Mouse (Mus musculus): ENCODE data around the gene Olfr1102. TPM values are rescaled to one million over a fixed set of nuclear protein-coding genes. Genes with fewer than 3 reads are reported as not detected.

Gene Olfr1102
- not detected in 2 replicates for polyA plus RNA-seq (2016; fragmentation: Nextera tagmentation; extraction: Ambion mirVana)

DNA sequence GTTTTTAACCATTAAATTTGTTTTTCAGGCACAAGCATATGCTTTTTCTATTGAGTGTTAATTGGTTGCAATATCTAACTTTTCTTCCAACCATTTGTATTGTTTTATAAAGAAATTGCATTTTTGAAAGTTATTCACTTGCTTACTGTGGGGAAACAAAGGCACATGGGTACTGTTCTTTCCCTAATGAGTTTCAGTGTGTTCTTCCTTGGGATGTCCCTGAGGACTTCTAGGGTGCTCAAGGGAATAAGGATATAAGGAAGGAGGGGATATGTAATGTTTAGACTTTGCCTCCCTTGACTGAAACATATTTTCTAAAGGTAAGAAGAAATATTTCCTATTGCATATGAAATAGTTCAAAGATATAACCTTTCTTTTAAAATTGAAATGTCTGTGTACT lies at the start of gene Olfr1102:
Olfr1102 (plus strand) TSS at position 301 of the 400 bp plus-strand sequence.
- no peaks in the 10 kb centered on the region for H3K4me1 ChIP-seq (replicated peaks)
- no peak within 1 kb of the TSS for H3K9ac ChIP-seq
- H3K27ac ChIP-seq (ENCODE audit: poor library complexity, severe bottlenecking), result no peak within 1 kb of the TSS
- no peak within 1 kb of the TSS for H3K4me3 ChIP-seq
- H3K36me3 ChIP-seq, result no peaks in the 10 kb centered on the region
- no peaks in the 10 kb centered on the region for H3K27me3 ChIP-seq (replicated peaks)
- ATAC-seq (ENCODE audit: insufficient number of reproducible peaks, low FRiP score), result no peak
- H3K9me3 ChIP-seq (replicated peaks), result no peaks in the 10 kb centered on the region; the same call in 1 of the 2 replicates
- H3K4me2 ChIP-seq, result no peak within 1 kb of the TSS

DNA sequence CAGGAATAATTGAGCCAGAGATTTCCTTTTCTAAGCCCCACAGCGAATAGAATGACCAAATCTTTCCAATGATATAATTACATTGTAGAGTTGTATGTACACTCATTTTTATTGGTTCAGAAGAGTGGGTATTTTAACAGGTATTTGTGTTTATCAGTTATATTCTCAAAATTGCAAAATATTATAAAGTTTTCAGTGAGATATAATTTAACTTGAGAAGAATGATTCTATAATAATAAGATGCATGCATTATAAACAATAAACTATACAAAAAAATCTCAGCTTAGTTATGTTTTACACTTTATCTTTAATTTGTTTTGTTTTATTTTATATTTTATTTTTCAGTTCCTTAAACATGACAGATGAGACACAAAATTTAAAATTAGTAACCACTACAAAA lies 37.6 kb upstream of the Olfr1102 start, which contains the start of gene Olfr1099:
Olfr1099 (minus strand) TSS at position 101 of the 400 bp plus-strand sequence.
- H3K4me3 ChIP-seq, result no peak within 1 kb of the TSS
- no peak within 1 kb of the TSS for H3K4me2 ChIP-seq
- H3K9ac ChIP-seq, result no peak within 1 kb of the TSS
- 75% methylated on average over 1 of the region's 1 CpGs for WGBS
- H3K27me3 ChIP-seq (replicated peaks), result no peaks in the 10 kb centered on the region
- ATAC-seq (ENCODE audit: insufficient number of reproducible peaks, low FRiP score), result no peak
- no peaks in the 10 kb centered on the region for H3K36me3 ChIP-seq
- no peaks in the 10 kb centered on the region for H3K4me1 ChIP-seq (replicated peaks)
- no peaks in the 10 kb centered on the region for H3K9me3 ChIP-seq (replicated peaks)
- H3K27ac ChIP-seq (ENCODE audit: poor library complexity, severe bottlenecking), result no peak within 1 kb of the TSS

DNA sequence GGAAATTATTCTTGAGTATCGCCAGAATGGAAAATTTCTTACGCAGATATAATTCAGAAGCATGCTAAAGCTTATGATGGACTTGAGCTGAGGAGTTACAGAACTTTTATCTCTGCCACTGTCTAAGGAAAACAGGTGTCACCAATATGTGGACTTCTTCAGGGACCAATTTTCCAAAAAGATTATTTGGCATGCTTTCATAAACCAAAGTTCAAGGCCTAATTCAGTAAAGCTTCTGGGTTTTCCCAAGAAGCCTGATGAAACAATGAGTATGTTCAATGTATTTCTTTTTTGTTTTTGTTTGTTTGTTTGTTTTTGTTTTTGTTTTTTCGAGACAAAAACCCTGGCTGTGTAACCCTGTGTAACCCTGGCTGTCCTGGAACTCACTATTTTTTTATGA lies 18.3 kb upstream of the Olfr1102 start, which contains the start of gene Olfr1100:
Olfr1100 (minus strand) TSS at position 101 of the 400 bp plus-strand sequence.
- H3K9ac ChIP-seq, result no peak within 1 kb of the TSS
- H3K27ac ChIP-seq (ENCODE audit: poor library complexity, severe bottlenecking), result no peak within 1 kb of the TSS
- H3K4me1 ChIP-seq (replicated peaks), result no peaks in the 10 kb centered on the region
- no peaks in the 10 kb centered on the region for H3K27me3 ChIP-seq (replicated peaks)
- H3K9me3 ChIP-seq (replicated peaks), result no peaks in the 10 kb centered on the region
- H3K36me3 ChIP-seq, result no peaks in the 10 kb centered on the region
- H3K4me3 ChIP-seq, result no peak within 1 kb of the TSS
- H3K4me2 ChIP-seq, result no peak within 1 kb of the TSS
- no peak for ATAC-seq (ENCODE audit: insufficient number of reproducible peaks, low FRiP score)
- 58% methylated on average over 3 of the region's 3 CpGs for WGBS

DNA sequence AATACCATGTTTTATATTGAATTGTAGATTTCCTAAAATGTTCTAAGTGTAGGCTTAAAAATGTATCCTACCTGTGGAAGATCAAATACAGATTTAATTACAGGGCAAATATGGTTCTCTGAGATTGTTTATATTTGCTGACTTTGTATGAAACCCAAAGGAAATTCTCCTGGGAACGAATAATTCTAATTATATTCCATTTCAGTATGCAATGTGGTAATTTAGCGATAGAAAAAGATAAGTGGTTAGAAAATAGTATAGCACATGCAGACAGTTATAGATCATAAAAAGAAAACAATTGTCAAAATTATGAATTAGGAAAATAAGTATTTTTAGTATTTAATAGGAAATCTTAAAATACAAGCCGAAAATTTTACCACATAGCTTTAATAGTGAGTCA lies 7.1 kb upstream of the Olfr1102 start, which contains the start of gene Olfr1101:
Olfr1101 (minus strand) TSS at position 101 of the 400 bp plus-strand sequence.
- H3K4me1 ChIP-seq (replicated peaks), result no peaks in the 10 kb centered on the region
- H3K9me3 ChIP-seq (replicated peaks), result no peaks in the 10 kb centered on the region; the same call in 1 of the 2 replicates
- H3K27ac ChIP-seq (ENCODE audit: poor library complexity, severe bottlenecking), result no peak within 1 kb of the TSS
- no peak for ATAC-seq (ENCODE audit: insufficient number of reproducible peaks, low FRiP score)
- no peaks in the 10 kb centered on the region for H3K36me3 ChIP-seq
- WGBS, result 75% methylated on average over 3 of the region's 3 CpGs
- no peak within 1 kb of the TSS for H3K4me3 ChIP-seq
- no peaks in the 10 kb centered on the region for H3K27me3 ChIP-seq (replicated peaks)
- H3K9ac ChIP-seq, result no peak within 1 kb of the TSS
- no peak within 1 kb of the TSS for H3K4me2 ChIP-seq

DNA sequence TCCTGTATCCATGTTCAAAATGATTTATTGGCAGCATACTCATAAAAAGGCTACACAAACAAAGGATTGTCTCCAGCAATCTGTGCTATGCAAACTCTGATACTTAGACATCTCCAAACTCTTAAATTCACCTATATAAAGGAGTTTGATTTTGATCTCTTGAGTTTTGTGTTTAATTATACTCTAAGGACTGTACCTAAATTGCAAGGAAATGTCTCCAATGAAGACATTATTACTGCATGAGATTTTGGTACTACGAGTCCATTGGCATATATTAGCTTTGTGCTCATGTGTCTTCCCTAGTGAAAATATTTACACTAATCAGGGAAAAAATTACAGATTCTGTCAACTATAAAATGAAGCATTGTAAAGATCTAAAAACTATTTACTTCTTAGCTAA lies 28.8 kb downstream of the Olfr1102 start, which contains the start of gene Olfr1104:
Olfr1104 (minus strand) TSS at position 101 of the 400 bp plus-strand sequence.
- H3K27ac ChIP-seq (ENCODE audit: poor library complexity, severe bottlenecking), result no peak within 1 kb of the TSS
- WGBS, result 82% methylated on average over 1 of the region's 1 CpGs

DNA sequence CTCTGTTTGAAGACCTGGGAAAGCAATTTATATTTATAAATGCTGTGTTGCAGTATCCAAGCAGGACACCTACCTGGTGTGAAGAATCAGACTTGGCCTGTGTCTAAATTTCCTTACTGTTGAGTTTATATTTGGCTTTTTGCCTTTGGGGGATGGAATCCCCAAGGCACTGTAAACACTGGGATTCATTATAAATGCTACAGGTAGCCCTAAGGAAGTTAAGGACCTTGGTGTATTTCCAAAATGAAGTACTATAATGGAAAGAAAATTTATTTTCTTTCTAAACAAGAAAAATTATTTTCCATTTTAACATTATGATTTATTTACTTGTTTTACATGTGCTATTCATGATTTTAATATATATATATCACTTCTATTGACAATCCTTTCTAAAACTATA lies 38.2 kb downstream of the Olfr1102 start, which contains the start of gene Olfr1105:
Olfr1105 (minus strand) TSS at position 101 of the 400 bp plus-strand sequence.
- Histone ChIP-seq H3K9ac (no peak within 1 kb of the TSS), H3K36me3 (no peaks in the 10 kb centered on the region), H3K4me2 (no peak within 1 kb of the TSS), H3K9me3 (replicated peaks) (no peaks in the 10 kb centered on the region), H3K27me3 (replicated peaks) (no peaks in the 10 kb centered on the region), H3K4me1 (replicated peaks) (no peaks in the 10 kb centered on the region), H3K27ac (ENCODE audit: poor library complexity, severe bottlenecking) (no peak within 1 kb of the TSS), H3K4me3 (no peak within 1 kb of the TSS)
- no peak for ATAC-seq (ENCODE audit: insufficient number of reproducible peaks, low FRiP score)

More for the DNA sequence above, 28.8 kb downstream of the Olfr1102 start, which contains the start of gene Olfr1104:
- H3K27me3 ChIP-seq (replicated peaks), result no peaks in the 10 kb centered on the region
- H3K4me3 ChIP-seq, result no peak within 1 kb of the TSS
- no peak for ATAC-seq (ENCODE audit: insufficient number of reproducible peaks, low FRiP score)
- H3K9ac ChIP-seq, result no peak within 1 kb of the TSS
- H3K9me3 ChIP-seq (replicated peaks), result no peaks in the 10 kb centered on the region
- H3K36me3 ChIP-seq, result no peaks in the 10 kb centered on the region
- no peak within 1 kb of the TSS for H3K4me2 ChIP-seq
- no peaks in the 10 kb centered on the region for H3K4me1 ChIP-seq (replicated peaks)

DNA sequence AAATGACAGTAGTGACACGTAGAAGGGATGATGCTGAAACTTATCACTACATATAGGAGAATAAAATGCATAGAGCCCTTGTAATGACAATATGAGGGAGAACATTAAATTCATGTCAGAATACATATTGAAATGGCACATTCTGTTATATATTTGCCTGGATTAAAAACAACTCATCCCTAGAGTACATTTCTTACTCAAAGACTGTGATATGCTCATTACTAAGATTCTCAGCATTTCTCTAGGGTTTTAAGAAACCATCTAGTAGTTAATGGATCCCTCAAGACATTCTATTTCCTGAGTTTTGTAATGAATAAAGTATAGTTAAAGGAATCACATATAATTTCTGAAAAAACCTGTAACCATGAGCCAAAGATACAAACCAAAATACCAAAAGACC lies 54.0 kb downstream of the Olfr1102 start, which contains the start of gene Olfr1106:
Olfr1106 (minus strand) TSS at position 101 of the 400 bp plus-strand sequence.
- Histone ChIP-seq H3K4me2 (no peak within 1 kb of the TSS), H3K27me3 (replicated peaks) (no peaks in the 10 kb centered on the region), H3K9ac (no peak within 1 kb of the TSS), H3K4me3 (no peak within 1 kb of the TSS), H3K4me1 (replicated peaks) (no peaks in the 10 kb centered on the region), H3K36me3 (no peaks in the 10 kb centered on the region), H3K27ac (ENCODE audit: poor library complexity, severe bottlenecking) (no peak within 1 kb of the TSS), H3K9me3 (replicated peaks) (no peaks in the 10 kb centered on the region)
- WGBS, result 60% methylated on average over 1 of the region's 1 CpGs
- ATAC-seq (ENCODE audit: insufficient number of reproducible peaks, low FRiP score), result no peak

Other genes starting within 250 kb of the Olfr1102 start
- not detected in 2 replicates for gene Olfr1090, start 239.4 kb upstream of the Olfr1102 start, polyA plus RNA-seq (2016; fragmentation: Nextera tagmentation; extraction: Ambion mirVana)
- not detected in 2 replicates for gene Olfr1093, start 215.9 kb upstream of the Olfr1102 start, polyA plus RNA-seq (2016; fragmentation: Nextera tagmentation; extraction: Ambion mirVana)
- gene Olfr141, start 188.4 kb upstream of the Olfr1102 start, polyA plus RNA-seq (2016; fragmentation: Nextera tagmentation; extraction: Ambion mirVana), result not detected in 2 replicates
- gene Olfr1094, start 173.7 kb upstream of the Olfr1102 start, polyA plus RNA-seq (2016; fragmentation: Nextera tagmentation; extraction: Ambion mirVana), result not detected in 2 replicates
- gene Olfr1095, start 146.7 kb upstream of the Olfr1102 start, polyA plus RNA-seq (2016; fragmentation: Nextera tagmentation; extraction: Ambion mirVana), result not detected in 2 replicates
- gene Gm13723, start 123.6 kb upstream of the Olfr1102 start, polyA plus RNA-seq (2016; fragmentation: Nextera tagmentation; extraction: Ambion mirVana), result not detected in 2 replicates
- not detected in 2 replicates for gene Olfr1097, start 106.2 kb upstream of the Olfr1102 start, polyA plus RNA-seq (2016; fragmentation: Nextera tagmentation; extraction: Ambion mirVana)
- gene Olfr1098, start 73.9 kb upstream of the Olfr1102 start, polyA plus RNA-seq (2016; fragmentation: Nextera tagmentation; extraction: Ambion mirVana), result not detected in 2 replicates
- gene Olfr1099, start 37.7 kb upstream of the Olfr1102 start, polyA plus RNA-seq (2016; fragmentation: Nextera tagmentation; extraction: Ambion mirVana), result not detected in 2 replicates
- not detected in 2 replicates for gene Olfr1100, start 18.4 kb upstream of the Olfr1102 start, polyA plus RNA-seq (2016; fragmentation: Nextera tagmentation; extraction: Ambion mirVana)
- not detected in 2 replicates for gene Olfr1101, start 7.2 kb upstream of the Olfr1102 start, polyA plus RNA-seq (2016; fragmentation: Nextera tagmentation; extraction: Ambion mirVana)
- gene Olfr1104, start 28.7 kb downstream of the Olfr1102 start, polyA plus RNA-seq (2016; fragmentation: Nextera tagmentation; extraction: Ambion mirVana), result not detected in 2 replicates
- not detected in 2 replicates for gene Olfr1105, start 38.1 kb downstream of the Olfr1102 start, polyA plus RNA-seq (2016; fragmentation: Nextera tagmentation; extraction: Ambion mirVana)
- not detected in 2 replicates for gene Olfr1106, start 53.9 kb downstream of the Olfr1102 start, polyA plus RNA-seq (2016; fragmentation: Nextera tagmentation; extraction: Ambion mirVana)
- not detected in 2 replicates for gene Olfr1107, start 77.4 kb downstream of the Olfr1102 start, polyA plus RNA-seq (2016; fragmentation: Nextera tagmentation; extraction: Ambion mirVana)
- not detected in 2 replicates for gene Olfr1109, start 97.6 kb downstream of the Olfr1102 start, polyA plus RNA-seq (2016; fragmentation: Nextera tagmentation; extraction: Ambion mirVana)
- not detected in 2 replicates for gene Olfr259, start 116.2 kb downstream of the Olfr1102 start, polyA plus RNA-seq (2016; fragmentation: Nextera tagmentation; extraction: Ambion mirVana)
- not detected in 2 replicates for gene Olfr1110, start 141.9 kb downstream of the Olfr1102 start, polyA plus RNA-seq (2016; fragmentation: Nextera tagmentation; extraction: Ambion mirVana)
- not detected in 2 replicates for gene Olfr1111, start 154.2 kb downstream of the Olfr1102 start, polyA plus RNA-seq (2016; fragmentation: Nextera tagmentation; extraction: Ambion mirVana)
- gene Olfr1112, start 189.4 kb downstream of the Olfr1102 start, polyA plus RNA-seq (2016; fragmentation: Nextera tagmentation; extraction: Ambion mirVana), result not detected in 2 replicates
- gene Olfr1113, start 210.6 kb downstream of the Olfr1102 start, polyA plus RNA-seq (2016; fragmentation: Nextera tagmentation; extraction: Ambion mirVana), result not detected in 2 replicates
- gene Olfr1115, start 249.6 kb downstream of the Olfr1102 start, polyA plus RNA-seq (2016; fragmentation: Nextera tagmentation; extraction: Ambion mirVana), result not detected in 2 replicates